Mouse (Mus musculus): ENCODE measurements around the gene 1700092M07Rik.

1700092M07Rik gene

GRCm38 (mm10) chr19:8740603-8741002 is at the start of gene 1700092M07Rik:
Gene 1700092M07Rik (plus strand): TSS chr19:8740718.
- DNase-seq (ENCODE audit: low spot score) = peak; percentile 52

DNA sequence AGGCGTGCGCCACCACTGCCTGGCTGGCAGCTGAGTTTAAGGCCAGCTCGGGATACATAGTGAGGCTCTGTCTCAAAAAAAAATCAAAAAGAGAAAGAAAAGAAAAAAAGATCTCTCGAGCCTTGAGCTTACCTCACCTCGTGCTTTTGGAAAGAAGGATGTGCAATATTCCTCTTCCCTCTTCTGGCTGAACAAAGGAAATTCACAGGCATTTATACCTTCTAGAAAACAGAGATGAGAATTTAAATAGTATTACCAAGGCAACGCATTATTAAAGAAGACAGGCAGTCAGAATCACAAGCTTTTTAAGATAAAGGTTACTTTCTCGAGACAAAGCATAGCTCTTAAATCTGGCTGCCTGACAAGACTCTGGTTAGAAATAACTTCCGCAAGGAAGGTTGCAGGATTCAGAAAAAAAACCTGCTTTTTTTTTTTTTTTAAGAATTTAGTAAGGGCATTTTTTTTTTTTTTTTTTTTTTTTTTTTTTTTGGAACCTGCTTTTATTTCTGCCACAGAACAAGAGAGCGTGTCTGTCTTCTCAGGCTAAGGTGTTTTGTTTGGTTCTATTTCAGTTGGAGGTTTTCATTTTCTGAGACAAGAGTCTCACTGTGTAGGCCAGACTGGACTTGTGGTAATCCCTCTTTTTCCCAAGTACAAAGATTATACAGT is 48.5 kb upstream of the 1700092M07Rik start:
- no peak for DNase-seq (ENCODE audit: low spot score)

DNA sequence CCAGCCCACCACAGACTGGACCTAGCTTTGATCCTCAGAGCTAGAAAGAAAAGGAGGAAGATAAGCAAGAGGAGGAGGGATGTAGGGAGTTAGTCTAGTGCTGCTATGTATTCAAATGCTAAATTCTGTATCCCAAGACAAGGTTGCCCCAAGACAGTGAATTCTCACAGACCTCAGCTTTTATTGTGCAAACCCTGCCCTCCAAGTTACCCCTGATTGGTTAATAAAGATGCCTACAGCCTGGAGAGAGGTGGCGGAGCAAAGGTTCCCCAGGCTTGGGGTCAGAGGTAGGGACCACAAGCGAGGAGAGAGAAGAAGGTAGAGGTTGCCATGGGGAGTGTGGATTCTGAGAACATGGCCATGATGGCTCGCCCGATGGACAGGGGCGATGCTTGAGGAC is 47.8 kb upstream of the 1700092M07Rik start:
- DNase-seq (ENCODE audit: low spot score) = no peak

DNA sequence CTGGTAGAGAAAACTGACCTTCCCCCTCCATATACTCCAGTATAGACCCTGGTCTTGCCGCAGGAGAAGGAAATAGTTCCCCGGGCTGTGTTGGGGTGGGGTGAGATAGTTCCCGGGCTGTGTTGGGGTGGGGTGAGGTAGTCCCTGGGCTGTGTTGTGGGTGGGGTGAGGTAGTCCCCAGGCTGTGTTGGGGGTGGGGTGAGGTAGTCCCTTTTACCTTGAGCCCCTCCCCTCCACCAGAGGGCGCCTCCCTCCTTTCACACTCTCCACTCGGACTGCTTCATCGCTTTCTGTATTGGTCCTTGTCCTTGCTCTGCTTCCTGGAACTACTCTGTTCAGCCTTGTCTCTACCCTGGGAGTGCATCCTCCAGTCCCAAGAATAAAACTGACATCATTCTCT is 45.2 kb upstream of the 1700092M07Rik start:
- peak; percentile 64 for DNase-seq (ENCODE audit: low spot score)

GRCm38 (mm10) chr19:8699652-8700051 is 40.9 kb upstream of the 1700092M07Rik start:
- DNase-seq (ENCODE audit: low spot score) = no peak

- DNase-seq (ENCODE audit: low spot score) = no peak
Observed at GRCm38 (mm10) chr19:8702458-8702857, 38.1 kb upstream of the 1700092M07Rik start.

GRCm38 (mm10) chr19:8703571-8703970 is 36.9 kb upstream of the 1700092M07Rik start:
- DNase-seq (ENCODE audit: low spot score) = no peak

GRCm38 (mm10) chr19:8705026-8705708 is 35.4 kb upstream of the 1700092M07Rik start:
- DNase-seq (ENCODE audit: low spot score) = no peak

GRCm38 (mm10) chr19:8706132-8706667 is 34.3 kb upstream of the 1700092M07Rik start:
- DNase-seq (ENCODE audit: low spot score) = no peak

- DNase-seq (ENCODE audit: low spot score) = no peak
Observed at GRCm38 (mm10) chr19:8706930-8707329, 33.6 kb upstream of the 1700092M07Rik start.

GRCm38 (mm10) chr19:8708954-8709353 is 31.6 kb upstream of the 1700092M07Rik start:
- no peak for DNase-seq (ENCODE audit: low spot score)

GRCm38 (mm10) chr19:8710057-8710456 is 30.5 kb upstream of the 1700092M07Rik start:
- DNase-seq (ENCODE audit: low spot score) = no peak

- DNase-seq (ENCODE audit: low spot score) = no peak
Observed at GRCm38 (mm10) chr19:8711506-8711905, 29.0 kb upstream of the 1700092M07Rik start.

DNA sequence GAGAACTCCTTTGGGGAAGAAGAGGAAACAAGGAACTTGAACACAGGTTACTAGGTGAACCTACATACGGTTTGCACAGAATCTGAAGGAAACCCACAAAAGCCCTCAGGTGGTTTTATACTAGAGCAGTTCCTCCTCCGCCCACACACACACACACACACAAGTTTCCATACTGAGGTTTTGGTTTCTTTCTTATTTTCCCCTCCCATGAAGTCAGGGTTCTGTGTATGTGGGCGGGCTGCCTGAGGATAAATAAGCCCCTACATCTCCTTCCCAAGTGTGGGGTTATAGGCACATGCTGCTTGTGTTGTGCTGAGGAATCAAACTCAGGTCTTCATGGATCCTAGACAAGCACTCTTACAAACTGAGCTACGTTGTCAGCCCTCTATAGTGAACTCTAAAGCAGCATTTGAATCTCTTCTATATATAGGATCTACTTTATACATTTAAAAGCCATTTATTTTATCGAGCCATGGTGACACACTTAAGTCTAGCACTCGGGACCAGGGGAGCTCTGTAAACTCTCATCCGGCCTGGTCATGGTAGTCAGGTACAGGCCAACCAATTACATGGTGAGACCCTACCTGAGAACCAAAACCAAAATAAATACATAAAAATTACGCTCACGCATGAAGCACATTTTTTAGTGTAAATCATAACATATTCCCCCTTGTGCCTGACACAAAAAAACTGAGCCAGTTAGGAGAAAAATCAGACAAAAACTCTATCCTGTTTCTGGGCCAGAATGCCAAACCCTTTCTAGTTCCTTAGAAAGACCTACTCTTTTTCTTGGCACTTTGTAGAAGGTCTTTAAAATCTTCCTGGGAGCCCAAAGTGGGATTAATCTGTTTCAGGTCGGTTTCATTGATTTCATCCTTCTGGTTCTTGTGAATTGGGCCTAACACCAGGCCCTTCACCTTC is 28.3 kb upstream of the 1700092M07Rik start:
- no peak for DNase-seq (ENCODE audit: low spot score)

GRCm38 (mm10) chr19:8712870-8713305 is 27.6 kb upstream of the 1700092M07Rik start:
- DNase-seq (ENCODE audit: low spot score) = peak; percentile 83

- peak; percentile 94 for DNase-seq (ENCODE audit: low spot score)
Observed at GRCm38 (mm10) chr19:8713306-8713996, 27.1 kb upstream of the 1700092M07Rik start.

GRCm38 (mm10) chr19:8713997-8714652 is 26.4 kb upstream of the 1700092M07Rik start:
- no peak for DNase-seq (ENCODE audit: low spot score)

DNA sequence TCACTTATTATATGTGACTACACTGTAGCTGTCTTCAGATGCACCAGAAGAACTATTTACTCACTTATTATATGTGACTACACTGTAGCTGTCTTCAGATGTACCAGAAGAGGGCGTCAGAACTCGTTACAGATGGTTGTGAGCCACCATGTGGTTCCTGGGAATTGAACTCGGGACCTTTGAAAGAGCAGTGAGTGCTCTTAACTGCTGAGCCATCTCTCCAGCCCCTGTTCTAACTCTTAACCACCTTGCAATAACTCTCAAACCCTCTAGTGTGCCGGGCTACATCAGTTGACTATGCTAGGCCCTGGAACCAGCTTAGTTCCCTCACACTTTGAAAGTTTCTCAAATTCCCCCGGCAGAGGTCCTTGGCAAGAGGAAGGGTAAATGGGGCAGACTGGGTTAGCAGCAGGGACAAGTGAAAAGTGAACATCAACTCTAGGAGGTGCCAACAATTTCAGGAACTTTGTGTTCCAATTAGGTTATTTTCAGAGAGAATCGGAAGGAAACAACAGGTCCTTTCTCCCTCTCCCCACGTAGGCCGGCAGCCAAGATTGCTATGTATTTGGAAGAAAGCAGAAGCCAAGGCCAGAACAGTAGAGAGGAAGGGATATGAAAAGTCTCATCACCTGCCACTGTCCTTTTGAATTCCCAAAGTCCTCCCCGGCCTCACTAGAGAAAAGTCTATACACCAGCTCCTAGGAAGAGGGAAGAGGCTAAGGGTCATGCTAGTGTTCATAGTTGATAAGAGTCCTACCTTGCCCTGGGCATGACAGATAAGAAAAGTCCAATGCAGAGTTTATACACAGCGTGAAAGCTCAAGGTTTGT is 25.7 kb upstream of the 1700092M07Rik start:
- peak; percentile 81 for DNase-seq (ENCODE audit: low spot score)

DNA sequence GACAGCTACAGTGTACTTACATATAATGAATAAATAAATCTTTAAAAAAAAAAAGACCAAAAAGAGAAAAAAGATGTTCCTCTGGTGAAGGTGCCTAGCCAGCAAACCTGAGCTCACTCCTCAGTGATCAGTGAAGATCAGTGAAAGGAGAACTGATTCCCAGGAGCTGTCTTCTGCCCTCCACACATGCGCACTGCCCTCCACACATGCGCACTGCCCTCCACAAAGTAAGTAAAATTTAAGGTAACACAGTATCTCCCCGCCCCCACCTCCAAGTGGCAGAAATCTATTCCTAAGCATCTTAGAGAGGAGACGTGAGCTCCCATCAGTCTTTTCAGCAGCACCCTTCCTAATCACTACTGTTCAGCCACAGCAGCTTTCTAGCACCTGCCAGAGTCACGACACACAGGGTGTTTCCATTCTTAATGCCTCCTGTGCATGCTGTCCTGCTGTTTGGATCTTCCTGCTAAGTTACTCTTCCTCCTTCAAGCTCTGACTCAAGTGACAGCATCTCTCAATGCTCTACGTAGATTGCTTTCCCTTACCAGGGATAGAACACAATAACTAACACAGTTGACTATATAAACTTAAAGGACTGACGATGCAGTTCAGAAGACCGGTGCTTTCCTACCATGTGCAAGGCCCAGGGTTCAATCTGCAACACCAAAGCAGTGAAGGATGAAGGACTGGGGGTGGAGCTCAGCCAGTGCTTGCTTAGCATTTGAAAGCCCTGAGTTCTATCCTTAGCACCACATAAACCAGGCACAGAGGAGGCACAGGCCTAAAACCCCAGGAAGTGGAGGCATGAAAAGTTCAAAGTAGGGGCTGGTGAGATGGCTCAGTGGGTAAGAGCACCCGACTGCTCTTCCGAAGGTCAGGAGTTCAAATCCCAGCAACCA is 24.4 kb upstream of the 1700092M07Rik start:
- no peak for DNase-seq (ENCODE audit: low spot score)
